8 mouse cellular contexts compared by ENCODE assay signal in the genomic region with DNA sequence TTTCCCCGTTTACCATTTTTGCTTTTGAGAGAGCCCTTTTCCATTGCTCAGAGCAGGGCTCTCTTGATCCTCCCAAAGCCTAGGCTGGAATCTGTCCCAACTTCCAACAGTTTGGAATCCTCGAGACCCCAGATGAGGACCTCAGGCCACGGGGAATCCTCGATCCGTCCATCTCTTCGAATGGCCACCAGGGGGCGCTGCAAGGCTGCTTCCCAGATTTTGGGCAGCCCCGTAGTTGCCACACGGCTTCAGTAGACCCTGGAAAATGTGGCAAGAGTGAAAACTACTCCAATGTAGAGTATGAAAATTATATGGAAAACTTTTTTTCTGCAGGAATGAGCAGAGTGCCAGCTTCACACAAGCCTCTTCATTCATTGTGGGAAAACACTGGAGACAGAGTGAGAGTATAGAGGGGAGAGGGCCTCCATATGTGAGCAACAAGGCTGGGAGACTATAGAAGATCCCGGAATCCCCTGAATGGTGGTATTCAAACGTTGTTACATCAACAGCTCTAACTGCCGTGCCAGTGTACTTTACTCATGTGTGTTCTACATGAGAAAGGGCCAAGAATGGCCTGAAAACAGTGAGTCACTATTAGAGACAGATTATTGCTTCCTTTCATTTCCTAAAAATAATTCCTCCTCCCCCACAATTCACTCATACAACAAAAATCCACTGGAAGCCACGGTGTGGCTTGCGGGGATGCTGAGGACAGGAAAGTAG. TPM values are rescaled to one million over a fixed set of nuclear protein-coding genes. Genes with fewer than 3 reads are reported as not detected.
DNase-seq lines count a peak whose midpoint lies in the region; ATAC-seq lines count a peak whose summit lies in the region.

TSS of gene Pdzd9 (minus strand) at position 191 of the 723 bp plus-strand sequence.

- peak; percentile 59 for DNase-seq in 416B (ENCODE audit: low read depth)
- peak; percentile 62 for DNase-seq in adrenal gland, adult 2 months
- DNase-seq in embryonic facial prominence, embryonic 11.5 days (ENCODE audit: low spot score), result peak; percentile 86
- peak; percentile 68 for DNase-seq in heart, adult 8-10 months (ENCODE audit: low spot score)
- peak; percentile 50 for DNase-seq in kidney, adult 9 months
- peak; percentile 78 for DNase-seq in naive thymus-derived CD4-positive, alpha-beta T cell, adult 2 months (ENCODE audit: low read depth)
- DNase-seq in spleen, postnatal 4 days (ENCODE audit: low spot score in 2 of 2), result peak; percentile 52 to 88

- no peaks in the 10 kb centered on the region for H3K9me3 ChIP-seq in embryonic facial prominence, embryonic 11.5 days (replicated peaks; ENCODE audit: control insufficient read depth, low read length)
- no peaks in the 10 kb centered on the region for H3K9me3 ChIP-seq in liver, embryonic 12.5 days (replicated peaks)

- no peak within 1 kb of the TSS for H3K27ac ChIP-seq in embryonic facial prominence, embryonic 11.5 days (replicated peaks; ENCODE audit: low read depth, low read length)
- no peak within 1 kb of the TSS for H3K27ac ChIP-seq in liver, embryonic 12.5 days

- WGBS in embryonic facial prominence, embryonic 11.5 days, result 20% methylated on average over 14 of the region's 14 CpGs
- WGBS in liver, embryonic 12.5 days (ENCODE audit: insufficient replicate concordance), result 19% methylated on average over 14 of the region's 14 CpGs

- ATAC-seq in embryonic facial prominence, embryonic 11.5 days (replicated peaks; ENCODE audit: insufficient number of reproducible peaks, low FRiP score, low TSS enrichment, low read depth), result peak; percentile 66; the same call in 1 of the 2 replicates
- ATAC-seq in liver, embryonic 12.5 days, result peak; percentile 54; the same call in 1 of the 2 replicates

- H3K4me3 ChIP-seq in embryonic facial prominence, embryonic 11.5 days (ENCODE audit: low read depth, low read length), result no peak within 1 kb of the TSS
- H3K4me3 ChIP-seq in liver, embryonic 12.5 days, result no peak within 1 kb of the TSS

- H3K4me1 ChIP-seq in embryonic facial prominence, embryonic 11.5 days (ENCODE audit: control insufficient read depth, insufficient read depth, low read length), result no peaks in the 10 kb centered on the region
- H3K4me1 ChIP-seq in liver, embryonic 12.5 days, result no peaks in the 10 kb centered on the region

- no peaks in the 10 kb centered on the region for H3K36me3 ChIP-seq in embryonic facial prominence, embryonic 11.5 days (replicated peaks; ENCODE audit: control insufficient read depth, insufficient read depth, low read depth, low read length)
- H3K36me3 ChIP-seq in liver, embryonic 12.5 days, result no peaks in the 10 kb centered on the region

- H3K27me3 ChIP-seq in embryonic facial prominence, embryonic 11.5 days (ENCODE audit: control insufficient read depth, insufficient read depth, low read length), result no peaks in the 10 kb centered on the region; the same call in 1 of the 2 replicates
- no peaks in the 10 kb centered on the region; the same call in 1 of the 2 replicates for H3K27me3 ChIP-seq in liver, embryonic 12.5 days (replicated peaks)

- no peak within 1 kb of the TSS for H3K9ac ChIP-seq in embryonic facial prominence, embryonic 11.5 days (replicated peaks; ENCODE audit: low read length)
- H3K9ac ChIP-seq in liver, embryonic 12.5 days, result no peak within 1 kb of the TSS

- no peak within 1 kb of the TSS for H3K4me2 ChIP-seq in embryonic facial prominence, embryonic 11.5 days (ENCODE audit: low read depth, low read length)
- no peak within 1 kb of the TSS for H3K4me2 ChIP-seq in liver, embryonic 12.5 days

RNA-seq across cellular contexts. Expression of gene Pdzd9, which starts in this region (rescaled TPM):
- total RNA-seq in adrenal gland, adult 2 months (2021), result not detected
- polyA plus RNA-seq in adrenal gland, adult 2 months (2012; rRNA removed), result not detected in 2 replicates
- polyA plus RNA-seq in embryonic facial prominence, embryonic 11.5 days (2014; fragmentation: Nextera tagmentation; extraction: Ambion mirVana), result 0.33 and 0.50 TPM in 2 replicates
- not detected for total RNA-seq in heart, adult 8-10 months (2022)
- 0.13 and 0.17 TPM in 2 replicates for polyA plus RNA-seq in liver, embryonic 12.5 days (2016; fragmentation: Nextera tagmentation; extraction: Ambion mirVana)

Comparison
In these comparisons a context has a peak if more than half of its experiments do, and no peak if none do; other contexts are left out.
1. Peak in DNase-seq in adrenal gland, adult 2 months; RNA of the gene not detected or under 1 TPM.
2. Peak in DNase-seq and ATAC-seq in embryonic facial prominence, embryonic 11.5 days; RNA of the gene not detected or under 1 TPM.
3. Peak in DNase-seq in heart, adult 8-10 months; RNA of the gene not detected or under 1 TPM.
4. Peak in ATAC-seq in liver, embryonic 12.5 days; RNA of the gene not detected or under 1 TPM.